Mouse (Mus musculus) retina, postnatal 7 days (tissue): ENCODE measurements at regions not wholly inside any gene's neighbourhood (a gene's known extent, or its start where the extent isn't known, plus 50 kb on each side); places are given as distances from the start of the nearest gene placed in this dataset.

Experiments used
- DNase-seq: peaks from one replicate; pipeline ENCODE4 v3.0.0-alpha.2; 2012; ENCODE audit warnings: low read depth, low spot score

GRCm38 (mm10) chr1:113247325-113247724 is 1382.6 kb upstream of the Dsel start:
- no peak for DNase-seq

- no peak for DNase-seq
Measured at GRCm38 (mm10) chr1:113210095-113210494, 1345.4 kb upstream of the Dsel start.

DNA sequence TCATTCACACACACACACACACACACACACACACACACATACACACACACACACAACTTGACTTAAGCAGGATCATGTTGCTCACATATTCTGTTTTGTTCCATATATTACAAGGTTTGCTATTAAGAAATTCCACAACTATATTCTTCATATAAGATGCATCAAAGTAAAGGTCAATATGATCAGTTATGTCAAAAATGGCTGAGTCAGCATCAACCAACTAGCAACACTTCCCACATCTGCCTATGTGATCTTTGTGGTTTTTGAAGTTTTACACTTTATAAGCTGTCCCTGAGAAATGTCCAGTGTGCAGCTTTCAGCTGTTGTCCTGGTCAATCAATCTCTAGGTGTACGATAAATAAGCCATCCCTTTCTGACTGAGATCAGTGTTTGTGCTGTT is 1339.3 kb upstream of the Dsel start:
- DNase-seq, result no peak

GRCm38 (mm10) chr1:113194116-113194812 is 1329.5 kb upstream of the Dsel start:
- no peak for DNase-seq

GRCm38 (mm10) chr1:113163173-113163572 is 1298.5 kb upstream of the Dsel start:
- no peak for DNase-seq
